Mouse (Mus musculus) urinary bladder, adult 18-20 months (tissue): ENCODE results near the gene Trmt1.

Experiments used
- DNase-seq, 2 experiments: peaks; one replicate each; pipeline ENCODE4 v3.0.0; 2022; ENCODE audit warnings: low spot score in 2 of 2, mixed read lengths in 2 of 2

The Trmt1 gene

DNA sequence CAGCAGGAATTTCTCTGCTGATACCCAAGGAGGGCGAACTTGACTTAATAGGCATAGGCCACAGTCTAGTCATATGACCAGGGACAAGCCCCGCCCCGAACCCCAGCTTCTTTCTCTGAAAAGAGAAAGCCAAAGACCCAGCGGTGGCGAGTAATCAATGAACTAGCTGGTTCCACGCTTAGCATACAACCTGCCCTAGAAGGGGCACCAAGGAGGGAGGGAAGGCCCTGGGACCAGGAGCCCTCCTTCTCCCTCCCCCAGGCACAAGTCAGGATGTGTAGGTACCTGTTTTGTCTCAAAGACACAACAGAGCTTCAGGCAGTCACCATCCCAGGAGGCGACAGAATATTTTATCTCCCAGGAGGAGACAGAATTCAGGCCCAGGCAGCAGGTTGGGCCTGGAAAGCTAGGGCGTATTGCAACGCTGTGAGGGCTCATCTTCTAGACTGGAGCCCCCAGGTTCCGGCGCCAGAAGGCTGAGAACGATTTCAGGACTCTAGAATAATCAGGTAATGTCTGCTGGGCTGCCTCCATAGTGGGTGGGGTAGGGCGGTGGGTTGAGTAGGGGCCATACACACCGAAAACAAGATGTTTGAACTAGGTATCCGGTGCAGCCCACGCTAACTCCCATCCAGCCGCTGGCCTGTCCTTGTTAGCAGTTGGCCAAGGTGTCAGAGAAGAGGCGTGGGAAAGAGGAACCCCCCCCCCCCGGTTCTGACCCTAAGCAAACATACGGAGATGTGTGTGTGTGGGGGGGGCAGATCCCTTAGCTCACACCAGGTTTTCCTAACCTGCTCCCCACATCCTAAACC lies at the start of gene Trmt1:
Trmt1 (plus strand) TSS at position 117 of the 812 bp plus-strand sequence.
- DNase-seq = no peak

DNA sequence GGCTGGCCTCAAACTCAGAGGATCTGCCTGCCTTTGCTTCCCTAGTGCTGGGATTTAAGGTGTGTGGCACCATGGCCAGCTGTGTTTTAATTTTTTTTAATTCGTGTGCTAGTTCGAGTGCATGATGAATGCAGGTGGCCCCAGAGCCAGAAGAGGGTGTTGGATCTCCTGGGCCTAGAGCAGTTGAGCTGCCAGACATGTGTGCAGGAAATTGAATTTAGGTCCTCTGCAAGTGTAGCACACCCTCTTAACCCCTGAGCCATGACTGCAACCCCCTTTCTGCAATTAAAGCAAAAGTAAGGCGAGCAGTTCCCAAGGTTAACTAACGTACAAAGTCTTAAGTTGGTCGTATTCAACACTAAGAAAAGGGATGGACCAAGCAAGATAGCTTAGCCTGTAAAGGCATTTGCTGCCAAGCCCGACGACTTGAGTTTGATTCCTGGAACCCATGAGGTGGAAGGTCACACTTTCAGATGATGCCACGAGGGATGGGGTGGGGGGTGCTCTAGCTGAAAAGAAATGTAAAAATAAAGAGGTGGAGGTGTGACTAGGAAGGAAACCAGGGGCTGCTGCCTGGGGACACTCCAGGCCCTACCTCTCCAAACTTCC lies 48.1 kb upstream of the Trmt1 start:
- no peak for DNase-seq

DNA sequence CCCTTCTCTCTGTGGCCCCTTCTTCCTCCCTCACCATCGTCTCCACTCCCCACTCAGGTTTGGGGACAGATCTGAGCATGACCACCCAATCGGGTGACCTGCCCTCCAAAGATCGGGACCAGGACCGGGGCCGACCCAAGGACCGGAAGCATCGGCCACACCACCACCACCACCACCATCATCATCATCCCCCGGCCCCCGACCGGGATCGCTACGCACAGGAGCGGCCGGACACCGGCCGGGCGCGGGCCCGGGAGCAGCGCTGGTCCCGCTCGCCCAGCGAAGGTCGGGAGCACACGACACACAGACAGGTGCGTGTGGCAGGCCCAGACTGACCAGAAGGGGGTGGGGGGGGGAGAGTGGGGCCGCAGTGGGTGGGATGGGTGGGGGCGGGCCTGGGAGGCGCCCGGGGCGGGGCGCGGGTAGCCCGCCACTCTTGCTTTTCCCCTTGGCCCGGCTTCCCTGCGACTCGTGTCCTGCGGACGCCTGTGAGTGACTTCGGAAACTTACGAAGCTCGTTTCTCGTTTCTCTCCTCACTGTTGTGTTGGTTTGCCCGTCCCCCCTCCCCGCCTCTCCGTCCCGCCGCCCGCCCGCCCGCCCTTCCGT lies 47.4 kb upstream of the Trmt1 start:
- no peak for DNase-seq

DNA sequence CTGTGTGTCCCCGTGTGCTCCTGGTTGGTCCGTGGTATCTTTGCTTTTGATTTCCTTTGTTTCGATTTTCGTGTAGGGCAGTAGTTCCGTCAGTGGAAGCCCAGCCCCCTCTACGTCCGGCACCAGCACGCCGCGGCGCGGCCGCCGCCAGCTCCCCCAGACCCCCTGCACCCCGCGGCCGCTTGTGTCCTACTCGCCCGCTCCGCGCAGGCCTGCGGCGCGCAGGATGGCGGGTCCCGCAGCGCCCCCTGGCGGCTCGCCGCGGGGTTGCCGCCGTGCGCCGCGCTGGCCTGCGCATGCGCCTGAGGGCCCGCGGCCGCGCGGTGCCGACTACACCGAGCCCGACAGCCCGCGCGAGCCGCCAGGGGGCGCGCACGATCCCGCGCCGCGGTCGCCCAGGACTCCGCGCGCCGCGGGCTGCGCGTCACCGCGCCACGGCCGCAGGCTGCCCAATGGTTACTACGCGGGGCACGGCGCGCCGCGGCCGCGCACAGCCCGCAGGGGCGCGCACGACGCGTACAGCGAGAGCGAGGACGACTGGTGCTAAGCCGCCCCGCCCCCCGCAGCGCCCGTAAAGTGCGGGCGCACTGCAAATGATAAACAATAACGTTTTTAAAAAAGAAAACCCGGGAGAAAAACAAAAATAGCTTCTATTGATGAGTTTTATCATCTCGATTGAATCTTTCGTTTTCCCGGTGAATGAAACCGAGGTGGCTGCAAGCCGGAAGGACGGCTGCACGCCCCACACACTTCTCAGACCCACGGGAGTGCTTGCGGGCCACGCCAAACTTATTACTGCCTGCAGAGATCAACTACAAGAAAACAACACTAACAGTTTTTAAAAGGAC lies 46.7 kb upstream of the Trmt1 start:
- DNase-seq = peak; percentile 81 to 88

DNA sequence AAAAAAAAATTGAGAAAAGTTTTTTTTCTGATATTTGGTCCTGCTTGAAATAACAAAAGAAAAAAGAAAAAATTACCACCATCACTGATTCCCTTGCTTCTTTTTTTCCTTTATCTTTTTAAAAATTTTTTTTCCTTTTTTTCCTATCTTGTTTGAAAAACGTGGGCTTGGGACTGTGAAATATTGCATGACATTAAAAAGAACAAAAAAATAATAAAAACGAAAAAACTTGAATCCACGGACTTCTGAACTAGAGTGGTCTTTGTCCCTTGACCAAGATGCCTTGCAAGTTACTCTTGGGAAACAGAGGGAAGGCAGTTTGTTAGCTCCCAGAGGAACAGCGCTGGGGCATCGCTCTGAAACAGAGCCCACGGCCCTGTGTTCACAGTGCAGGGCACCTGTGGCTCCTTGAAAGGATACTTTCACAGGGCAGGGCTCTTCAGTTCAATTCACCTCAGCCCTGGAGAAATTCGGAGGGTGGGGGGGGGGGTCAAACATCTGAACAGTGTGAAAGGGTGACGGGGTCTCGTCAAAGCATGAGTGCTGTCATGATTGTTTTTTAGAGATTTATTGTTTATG lies 46.0 kb upstream of the Trmt1 start:
- DNase-seq = no peak

DNA sequence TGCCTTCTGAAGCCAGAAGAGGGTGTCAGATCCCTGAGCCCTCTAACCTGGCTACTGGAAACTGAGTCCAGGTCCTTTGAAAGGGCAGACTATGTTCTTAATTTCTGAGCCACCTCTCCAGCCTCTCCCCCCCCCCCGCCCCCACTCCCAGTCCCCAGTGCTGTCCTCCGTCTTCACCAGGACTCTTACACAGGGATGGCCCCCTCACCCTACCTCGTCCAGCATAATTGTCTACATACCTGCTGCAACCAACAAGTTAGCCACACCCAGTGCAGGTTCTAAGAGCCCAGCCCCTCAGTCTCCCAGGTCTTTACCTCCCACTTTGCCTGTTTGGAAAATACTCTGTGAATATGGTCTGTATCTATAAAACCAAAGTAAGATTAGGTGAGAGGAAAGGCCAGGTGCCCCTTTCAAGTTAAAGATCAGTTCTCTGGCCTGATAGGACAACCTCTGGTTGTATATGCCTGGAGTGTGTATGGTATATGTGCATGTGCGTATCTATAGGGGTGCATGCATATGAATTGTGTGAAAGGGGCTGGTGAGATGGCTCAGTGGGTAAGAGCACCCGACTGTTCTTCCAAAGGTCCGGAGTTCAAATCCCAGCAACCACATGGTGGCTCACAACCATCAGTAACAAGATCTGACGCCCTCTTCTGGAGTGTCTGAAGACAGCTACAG lies 45.4 kb upstream of the Trmt1 start:
- DNase-seq = no peak

DNA sequence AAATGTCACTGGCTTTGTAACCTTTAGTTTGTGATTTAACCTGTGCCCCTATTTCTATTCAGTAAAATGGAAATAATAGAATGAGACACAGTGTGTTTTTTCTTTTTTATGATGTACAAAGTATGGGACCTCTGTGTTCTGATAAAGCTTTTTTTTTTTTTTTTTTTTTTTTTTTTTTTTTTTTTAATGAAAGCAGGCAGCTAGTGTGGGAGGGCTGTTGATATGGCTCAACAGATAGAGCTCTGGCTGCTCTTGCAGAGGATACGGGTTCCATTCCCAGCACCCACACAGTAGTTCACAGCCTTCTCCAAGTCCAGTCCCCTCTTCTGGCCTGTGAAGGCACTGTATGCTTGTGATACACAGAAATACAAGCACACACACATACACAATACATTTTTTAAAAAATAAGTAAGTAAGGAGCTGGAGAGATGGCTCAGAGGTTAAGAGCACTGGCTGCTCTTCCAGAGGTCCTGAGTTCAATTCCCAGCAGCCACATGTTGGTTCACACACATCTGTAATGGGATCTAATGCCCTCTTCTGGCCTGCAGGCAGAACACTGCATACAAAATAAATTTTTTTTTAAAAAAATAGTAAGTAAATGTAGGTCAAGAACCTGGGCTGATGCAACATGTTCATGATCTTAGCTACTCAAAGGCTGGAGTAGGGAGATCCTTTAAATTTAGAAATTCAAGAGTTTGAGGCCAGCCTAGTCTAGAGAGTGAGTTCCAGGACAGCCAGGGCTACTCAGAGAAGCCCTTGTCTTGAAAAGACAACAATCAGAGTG lies 44.3 kb upstream of the Trmt1 start:
- DNase-seq = no peak

DNA sequence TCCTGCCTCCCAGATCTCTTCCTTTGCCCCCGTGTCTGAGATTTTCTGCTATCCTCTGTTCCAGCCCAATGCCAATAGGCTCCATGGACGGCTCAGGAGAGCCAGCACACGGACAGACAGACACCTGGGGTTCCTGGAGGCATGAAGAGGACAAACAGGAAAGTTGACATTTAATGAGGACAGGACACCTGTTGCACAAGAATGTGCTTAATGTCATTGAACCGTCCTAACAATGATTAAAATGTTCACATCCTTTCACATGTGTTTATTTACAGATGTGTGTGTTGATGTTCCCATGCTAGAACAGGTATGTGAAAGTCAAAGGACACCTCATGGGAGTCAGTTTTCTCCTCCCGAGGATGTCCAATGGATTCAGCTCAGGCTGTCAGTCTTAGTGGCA lies 43.1 kb upstream of the Trmt1 start:
- DNase-seq = no peak

DNA sequence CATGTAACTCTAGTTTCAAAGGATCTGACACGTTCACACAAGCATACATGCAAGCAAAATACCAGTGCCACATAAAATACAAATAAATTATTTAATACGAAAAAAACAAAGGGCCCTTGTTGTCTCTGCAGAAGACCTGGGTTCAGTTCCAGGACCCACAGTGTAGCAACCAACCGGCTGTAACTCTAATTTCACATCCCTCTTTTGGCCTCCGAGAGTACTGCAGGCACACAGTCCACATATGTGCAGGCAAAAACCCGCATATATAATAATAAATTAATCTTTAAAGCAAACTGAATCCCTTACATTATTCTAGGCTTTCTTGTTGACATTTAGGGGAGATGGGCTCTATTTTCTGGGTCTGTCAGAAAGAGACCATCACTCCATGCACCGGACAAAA lies 39.3 kb upstream of the Trmt1 start:
- DNase-seq = no peak

DNA sequence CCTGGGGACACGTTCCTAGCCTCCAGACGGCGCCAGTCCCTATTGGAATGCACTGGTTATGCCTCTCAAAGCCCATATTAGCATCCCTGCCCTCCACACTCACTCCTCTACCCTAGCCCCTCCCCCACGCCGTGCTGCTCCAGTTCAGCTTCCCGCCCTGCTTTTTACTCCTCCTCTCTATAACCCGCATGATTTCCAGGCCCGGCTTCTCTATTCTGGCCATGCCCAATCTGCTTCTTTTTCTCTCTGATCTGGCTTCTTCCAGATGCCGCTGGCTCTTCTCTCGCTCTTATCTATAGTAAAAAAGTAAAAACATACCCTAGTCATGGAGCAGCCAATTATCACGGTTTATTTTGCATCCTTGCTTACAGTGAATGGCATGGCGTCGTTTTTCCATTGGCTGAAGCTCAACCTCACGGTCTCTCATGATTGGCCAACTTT lies 38.6 kb upstream of the Trmt1 start:
- DNase-seq = no peak

DNA sequence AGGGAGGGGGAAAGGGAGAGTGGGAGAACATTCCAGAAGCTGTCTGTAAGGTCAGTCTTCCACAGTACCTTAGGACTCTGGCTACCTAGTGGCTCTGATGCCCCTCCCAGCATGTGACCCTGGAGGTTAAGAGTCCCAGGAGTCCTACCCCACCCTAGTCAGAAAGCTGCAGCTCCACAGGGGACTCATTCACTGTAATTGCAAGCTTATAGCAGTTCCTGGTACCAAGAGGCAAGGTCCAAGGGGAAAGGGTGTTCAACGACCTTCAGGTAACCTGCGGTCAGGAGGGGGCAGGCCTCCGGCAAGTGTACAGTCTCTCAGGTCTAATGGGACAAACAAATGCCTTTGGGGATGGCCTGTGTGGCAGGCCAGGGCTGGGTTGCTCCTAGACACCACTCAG lies 35.9 kb upstream of the Trmt1 start:
- no peak for DNase-seq

DNA sequence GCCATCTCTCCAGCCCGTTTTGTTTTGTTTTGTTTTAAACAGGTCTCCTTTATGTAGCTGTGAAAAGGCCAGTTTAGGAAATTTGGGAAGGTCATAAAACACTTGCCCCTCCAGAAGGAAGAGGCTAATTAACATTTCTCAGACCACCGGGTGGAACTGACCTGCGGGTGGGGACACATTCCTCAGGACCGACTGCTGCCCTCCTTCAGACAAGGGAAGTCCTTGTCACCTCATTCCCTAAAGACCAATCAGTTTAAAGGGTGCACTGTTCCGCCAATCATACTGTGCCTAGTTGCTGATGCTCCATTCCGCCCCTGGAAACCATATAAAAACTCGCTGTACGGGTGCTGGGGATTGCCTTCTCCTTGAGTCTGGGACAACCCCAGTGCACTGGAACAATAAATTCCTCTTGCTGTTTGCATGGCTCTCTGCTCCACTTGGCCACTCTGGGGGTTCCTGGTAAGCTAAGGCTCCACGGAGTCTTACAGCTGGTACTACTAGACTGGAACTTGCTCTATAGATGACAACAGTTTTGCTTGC lies 32.9 kb upstream of the Trmt1 start:
- no peak for DNase-seq

DNA sequence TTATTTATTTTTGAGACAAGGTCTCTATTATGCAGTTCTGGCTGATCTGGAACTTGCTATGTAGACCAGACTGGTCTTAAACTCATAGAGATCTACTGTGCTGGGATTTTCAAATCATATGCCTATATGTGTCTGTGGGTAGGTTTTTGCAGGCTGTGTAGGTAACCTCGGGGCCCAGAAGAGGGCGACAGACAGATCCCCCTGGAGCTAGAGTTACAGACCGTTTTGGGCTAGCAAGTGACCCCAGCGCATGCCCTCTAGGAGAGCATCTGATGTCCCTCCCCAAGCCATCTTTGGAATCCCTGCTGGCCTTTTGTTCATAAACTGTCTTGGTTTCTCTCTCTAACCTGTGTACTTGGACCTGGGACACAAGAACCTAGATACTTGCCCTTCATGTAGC lies 31.5 kb upstream of the Trmt1 start:
- no peak for DNase-seq

DNA sequence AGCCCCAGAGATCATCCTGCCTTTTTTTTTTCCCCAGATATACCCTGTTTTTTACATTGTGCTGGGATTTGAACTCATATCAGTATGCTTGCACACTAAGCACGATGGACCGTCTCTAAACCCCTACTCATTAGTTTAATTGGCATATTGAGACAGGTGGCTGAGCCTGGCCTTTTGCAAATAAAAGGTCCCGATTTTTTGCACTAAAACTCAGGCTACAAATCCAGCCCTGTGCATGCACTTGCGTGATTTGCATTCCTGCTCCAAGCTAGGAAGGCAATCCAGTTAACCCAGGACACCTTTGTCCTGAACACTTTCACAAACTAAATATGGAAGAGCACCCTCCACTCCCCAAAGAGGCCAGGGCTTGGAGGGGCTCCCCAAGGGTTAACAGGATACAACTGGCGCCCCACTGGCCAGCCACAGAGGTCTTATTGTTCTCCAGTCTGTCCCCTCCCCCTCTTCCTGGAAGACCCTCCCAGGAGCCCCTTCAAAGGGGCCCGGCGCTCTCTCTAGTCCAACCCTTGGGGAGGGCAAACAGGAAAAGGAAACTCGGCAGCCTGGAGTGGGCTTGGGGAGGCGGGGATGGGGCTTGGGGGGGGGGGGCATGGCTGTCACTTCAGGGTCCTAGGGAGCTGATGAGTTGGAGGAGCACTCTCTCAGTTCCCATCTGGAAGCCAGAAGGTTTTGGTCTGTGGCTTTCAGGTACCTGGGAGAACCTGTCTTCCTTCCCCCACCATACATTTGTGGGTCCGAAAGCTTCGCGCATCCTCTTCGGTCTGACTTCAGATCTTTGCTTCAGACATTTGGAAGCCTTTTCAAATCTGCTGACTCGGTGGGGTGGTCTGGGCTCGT lies 30.5 kb upstream of the Trmt1 start:
- DNase-seq = no peak

DNA sequence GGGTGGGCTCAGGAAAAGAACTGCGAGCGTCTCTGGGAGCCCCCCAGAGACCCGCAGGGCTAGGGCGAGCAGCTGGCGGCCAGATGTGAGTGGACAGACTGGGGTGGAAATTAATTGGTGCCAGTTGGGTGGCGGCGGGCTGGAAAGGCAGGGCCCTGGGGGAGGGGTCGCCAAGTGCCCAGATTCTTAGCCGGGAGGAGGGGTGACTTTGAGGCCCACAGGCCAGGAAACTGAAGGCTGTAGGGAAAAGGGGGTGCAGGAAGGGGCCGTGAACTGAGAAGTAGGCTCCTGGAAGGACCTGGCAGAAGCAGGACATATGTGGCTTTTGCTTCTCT lies 29.9 kb upstream of the Trmt1 start:
- DNase-seq = no peak

DNA sequence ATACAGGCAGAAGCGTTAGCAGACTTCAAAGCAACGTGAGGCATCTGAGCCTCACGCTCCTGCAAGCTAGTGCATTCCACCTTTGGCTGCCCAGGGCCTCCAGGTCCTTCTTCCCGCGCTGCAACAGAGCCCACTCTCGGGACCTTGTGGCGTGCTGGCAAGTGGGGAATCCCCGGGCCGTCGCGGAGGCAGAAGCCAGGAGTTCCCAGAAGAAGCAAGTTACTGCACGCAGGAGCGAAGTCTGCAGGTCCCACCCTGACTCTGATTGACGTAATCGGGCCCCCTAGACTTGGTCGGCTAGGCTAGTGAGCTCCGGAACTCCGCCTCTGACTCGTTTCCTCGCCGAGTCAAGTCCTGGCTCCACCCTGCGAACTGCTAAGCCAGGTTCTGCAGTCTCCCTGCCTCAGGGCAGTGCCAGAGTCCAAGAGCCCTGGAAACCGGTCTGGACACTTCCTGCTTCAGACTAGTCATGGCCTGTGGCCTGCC lies 29.4 kb upstream of the Trmt1 start:
- DNase-seq = peak; percentile 75 to 88

DNA sequence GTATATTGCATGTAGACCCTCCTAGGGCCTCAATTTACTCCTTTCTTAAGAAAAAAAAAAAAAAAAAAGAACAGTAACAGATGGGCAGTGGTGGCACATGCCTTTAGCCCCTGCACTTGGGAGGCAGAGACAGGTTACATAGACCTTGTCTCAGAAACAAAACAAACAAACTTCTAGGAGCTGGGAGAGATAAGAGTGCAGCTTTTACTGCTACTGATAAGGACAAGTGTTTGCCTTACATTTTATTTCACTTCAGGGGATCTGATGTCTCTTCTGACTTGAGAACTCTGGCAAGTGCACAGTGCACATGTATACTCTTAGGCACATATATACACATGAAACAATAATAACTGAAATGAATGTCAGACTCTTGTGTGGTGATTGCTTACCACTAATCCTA lies 28.9 kb upstream of the Trmt1 start:
- no peak for DNase-seq

DNA sequence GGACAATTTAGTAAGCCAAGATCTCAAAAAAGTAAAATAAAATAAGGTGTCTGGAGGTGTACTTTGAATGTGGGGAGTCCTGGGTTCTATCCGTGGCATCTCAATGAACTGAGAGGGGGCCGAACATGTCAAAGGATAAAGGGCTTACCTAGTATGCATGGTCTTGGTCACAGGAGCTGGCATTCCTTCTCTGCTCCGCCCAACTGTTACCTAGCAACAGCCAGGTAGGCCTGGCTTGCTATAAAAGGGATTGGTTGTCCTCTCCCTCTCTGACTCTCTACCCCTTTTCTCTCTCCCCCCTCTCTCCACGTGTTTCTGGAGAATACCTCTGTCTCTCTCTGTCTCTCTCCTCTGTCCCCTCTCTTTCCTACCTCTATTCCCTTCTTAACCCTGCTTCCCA lies 28.4 kb upstream of the Trmt1 start:
- DNase-seq = no peak

DNA sequence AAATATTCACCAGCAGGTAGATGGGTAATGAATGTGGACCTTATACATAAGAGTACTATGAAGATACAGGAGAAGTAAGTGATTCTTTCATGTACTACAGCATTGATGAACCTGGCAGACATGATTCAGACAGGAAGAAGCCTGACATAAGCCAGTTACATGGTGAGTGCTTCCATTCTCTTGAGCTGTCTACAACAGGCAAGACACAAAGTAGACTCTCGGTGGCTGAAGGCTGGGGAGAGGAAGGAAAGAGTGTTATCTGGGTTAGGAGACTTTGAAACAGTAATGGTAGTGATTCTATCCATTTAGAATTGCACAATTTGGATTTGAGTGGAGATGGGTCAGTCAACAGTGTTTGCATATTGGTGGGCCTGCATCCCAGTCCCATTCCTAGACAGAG lies 27.2 kb upstream of the Trmt1 start:
- DNase-seq = no peak
